Mouse (Mus musculus) layer of hippocampus, postnatal 25 days (tissue): ENCODE results near the gene Dcdc2b. TPM values are rescaled to one million over a fixed set of nuclear protein-coding genes. Genes with fewer than 3 reads are reported as not detected.

ENCODE experiments used
- DNase-seq, 2 experiments: peaks; one replicate each; pipeline ENCODE4 v3.0.0; 2022; ENCODE audit warnings: mixed read lengths in 2 of 2, low spot score in 1 of 2; ENCODE audit errors: extremely low spot score in 1 of 2
- total RNA-seq, 2 experiments: library from RNA; stranded (reverse); gene quantifications; 2 replicates each; pipeline ENCODE4 v1.2.3; 2021

Gene Dcdc2b
- total RNA-seq, 2 experiments from 2014 or later, result 3.6 to 6.8 TPM

DNA sequence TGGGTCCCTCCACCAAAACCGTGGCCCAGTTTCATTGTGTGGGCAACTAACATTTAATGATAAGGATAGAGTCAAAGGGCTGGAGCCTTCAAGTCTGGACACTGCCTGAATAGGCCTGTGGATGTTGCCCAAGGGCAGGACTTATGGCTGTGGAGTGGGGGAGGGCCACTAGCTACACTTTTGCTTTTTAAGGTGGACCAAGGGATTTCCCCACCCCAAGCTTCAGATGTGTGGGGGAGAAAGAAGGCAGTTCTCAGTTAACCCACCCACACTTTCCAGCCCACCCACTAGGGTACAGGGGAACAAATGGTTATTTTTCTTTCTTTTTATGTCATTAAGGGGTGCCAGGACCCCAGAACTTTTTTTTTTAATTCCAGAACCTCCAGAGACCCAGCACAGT, 29.7 kb downstream of the Dcdc2b start:
- DNase-seq, result no peak

DNA sequence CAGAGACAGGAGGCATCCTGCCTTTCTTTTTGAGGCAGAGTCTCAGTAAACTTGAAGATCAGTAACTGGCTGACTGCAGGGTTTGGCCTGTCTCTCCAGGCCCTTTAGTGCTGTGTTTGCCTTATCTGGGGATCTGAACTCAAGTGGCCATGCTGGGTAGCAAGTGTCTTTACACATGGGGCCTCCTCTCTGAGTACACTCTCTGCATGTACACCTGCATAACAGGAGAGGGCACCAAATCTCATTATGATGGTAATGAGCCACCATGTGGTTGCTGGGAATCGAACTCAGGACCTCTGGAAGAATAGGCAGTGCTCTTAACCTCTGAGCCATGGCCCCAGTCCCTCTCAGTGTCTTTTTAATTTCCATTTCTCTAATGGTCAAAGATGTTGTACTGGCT, 31.8 kb downstream of the Dcdc2b start:
- no peak for DNase-seq

DNA sequence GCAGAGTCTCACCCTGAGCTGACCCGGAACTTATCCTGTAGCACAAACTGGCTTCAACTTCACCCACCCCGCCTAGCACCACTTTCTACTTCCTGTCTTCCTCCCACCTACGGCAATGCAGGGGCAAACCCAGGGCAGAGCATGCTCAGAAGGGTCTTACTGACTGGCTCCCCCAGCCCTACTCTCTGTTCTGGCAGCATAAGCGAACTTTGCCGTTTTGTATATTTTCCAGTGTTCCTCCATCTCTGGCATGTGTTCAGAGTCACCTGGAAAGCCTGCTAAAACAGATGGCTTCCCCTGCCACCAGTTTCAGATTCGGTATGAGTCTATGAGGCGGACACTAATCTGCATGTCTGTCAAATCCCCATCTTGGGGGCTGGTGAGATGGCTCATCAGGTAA, 33.7 kb downstream of the Dcdc2b start:
- no peak for DNase-seq

DNA sequence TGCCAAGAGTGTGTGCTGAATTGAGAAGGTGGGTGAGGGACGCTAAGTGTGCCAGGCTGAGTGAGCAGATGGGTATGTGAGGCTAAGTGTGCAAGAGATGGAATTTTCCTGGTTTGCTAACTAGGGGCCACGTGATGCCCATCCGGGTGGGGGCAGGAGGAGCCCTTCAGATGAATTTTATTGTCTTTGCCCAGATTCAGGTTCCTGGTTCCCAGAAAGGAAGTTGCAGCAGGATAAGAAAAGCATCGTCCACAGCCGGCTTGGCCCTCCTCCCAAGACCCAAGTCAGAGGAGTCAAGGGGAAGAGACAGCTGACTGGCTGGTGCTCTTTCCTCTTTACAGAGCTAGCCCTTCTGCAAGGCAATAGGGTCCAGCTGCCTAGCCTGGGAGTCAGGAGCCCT, 35.6 kb downstream of the Dcdc2b start, which contains the start of gene Fam167b:
TSS of gene Fam167b (minus strand) at position 84 of the 400 bp plus-strand sequence.
- no peak for DNase-seq

DNA sequence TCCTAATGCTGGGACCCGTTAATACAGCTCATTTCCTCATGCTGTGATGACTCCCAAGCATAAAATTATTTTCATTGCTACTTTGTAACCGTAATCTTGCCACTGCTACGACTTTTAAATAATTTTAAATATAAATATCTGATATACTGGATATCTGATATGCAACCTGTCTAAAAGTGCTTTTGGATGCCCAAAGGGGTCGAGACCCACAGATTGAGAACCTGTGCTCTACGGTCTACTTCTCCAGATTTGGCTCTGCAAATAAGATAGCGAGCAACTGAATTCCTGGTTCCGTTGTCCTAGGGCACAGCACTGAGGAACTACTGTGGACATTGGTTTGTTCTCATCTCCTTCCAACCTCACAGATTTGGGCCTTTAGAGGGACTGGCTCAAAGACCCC, 36.4 kb downstream of the Dcdc2b start:
- no peak for DNase-seq

DNA sequence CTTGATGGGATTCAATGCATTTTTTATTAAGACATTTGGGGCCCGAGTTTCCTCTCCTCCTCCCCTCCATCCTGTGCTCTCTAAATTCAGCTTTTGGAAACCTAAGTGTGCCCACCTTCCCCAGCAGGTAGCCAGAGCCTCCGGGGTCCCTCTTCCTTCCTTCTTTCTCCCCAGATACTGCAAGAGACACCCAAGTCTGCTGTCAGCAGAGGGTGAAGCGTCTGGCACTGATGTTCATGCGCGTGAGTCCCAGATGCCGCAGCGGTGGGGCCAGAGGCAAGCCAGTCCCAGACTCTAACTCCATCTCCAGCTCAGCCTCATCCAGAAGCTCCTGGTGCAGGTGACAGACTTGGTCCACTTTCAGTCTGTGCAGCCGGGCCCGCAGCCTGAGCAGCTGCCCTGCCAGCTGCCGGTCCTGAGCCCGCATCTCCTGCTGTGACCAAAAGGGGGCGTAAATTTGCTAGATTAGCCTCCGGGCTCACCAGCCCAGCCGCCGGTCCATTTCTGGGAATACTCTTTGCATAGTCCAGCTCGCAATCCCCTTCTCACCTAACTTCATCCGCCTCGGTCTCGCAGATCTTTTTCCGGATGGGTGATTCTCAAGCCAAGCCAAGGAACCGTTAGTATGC, 37.1 kb downstream of the Dcdc2b start:
- peak in 1 of 2 experiments; percentile 61 for DNase-seq

DNA sequence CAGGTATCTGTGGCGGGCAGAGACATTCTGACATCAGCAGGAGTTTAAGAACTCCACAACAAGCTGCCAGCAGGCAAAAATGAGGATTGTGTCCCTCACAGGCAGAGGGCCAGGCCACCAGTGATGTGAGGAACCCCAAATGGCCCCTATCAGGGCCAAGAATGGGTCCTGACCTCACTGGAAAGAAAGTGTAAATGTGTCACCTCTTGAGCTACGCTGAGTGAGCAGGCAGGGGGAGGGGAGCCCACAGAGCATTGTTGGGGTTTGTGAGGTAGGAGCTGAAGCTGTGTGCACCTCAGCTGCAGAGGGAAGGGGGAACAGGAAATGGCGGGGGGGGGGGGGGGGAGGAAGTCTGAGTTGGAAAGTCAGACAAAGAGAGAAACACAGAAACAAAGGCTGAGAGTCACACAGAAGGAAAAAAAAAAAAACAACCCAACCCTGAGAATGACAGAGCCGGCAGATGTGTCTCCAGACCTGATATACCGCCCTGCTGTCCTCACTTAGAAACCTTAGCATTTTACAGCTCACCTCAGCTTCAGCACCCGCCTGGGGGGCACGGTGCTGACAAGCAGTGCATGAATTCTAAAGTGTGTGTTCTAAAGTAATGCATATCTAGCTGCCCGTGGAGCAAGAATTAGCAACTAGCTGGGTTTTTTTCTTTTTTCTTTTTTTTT, 38.7 kb downstream of the Dcdc2b start:
- DNase-seq, result no peak

DNA sequence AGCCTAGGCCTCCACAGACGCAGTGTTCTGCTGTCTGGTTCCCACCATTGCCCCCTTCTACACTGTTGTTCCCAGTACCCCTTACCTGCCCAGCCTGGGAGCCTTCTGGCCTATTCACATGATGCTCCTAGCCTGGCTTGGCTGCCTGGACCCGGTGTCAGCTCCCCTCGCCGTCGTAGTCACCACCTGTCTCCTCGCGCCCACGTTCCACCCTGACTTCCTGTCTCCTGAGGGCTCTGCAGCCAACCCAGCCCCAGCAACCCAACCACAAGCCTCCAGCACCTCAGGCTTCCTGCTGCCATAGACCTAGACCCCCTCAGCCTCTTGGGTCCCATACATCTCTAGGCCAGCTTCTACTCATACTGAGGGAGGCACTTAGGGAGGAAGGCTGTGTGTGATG, 40.6 kb downstream of the Dcdc2b start, which contains the start of gene Lck:
TSS of gene Lck (minus strand) at position 212 of the 400 bp plus-strand sequence.
- DNase-seq, result no peak

DNA sequence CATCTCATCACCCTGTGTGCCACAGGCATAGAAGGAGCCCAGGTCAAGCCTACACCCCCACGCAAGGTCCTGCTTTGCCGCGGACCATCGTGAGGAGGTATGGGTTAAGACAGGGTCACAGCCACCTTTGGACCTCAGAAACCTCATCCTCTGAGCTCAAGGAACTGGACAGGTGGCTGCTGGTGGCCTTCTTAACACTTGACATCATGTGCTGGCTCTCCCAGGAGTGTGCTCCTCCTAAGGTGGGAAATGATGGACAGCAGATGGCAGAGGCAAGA, 41.0 kb downstream of the Dcdc2b start:
- DNase-seq, result no peak

DNA sequence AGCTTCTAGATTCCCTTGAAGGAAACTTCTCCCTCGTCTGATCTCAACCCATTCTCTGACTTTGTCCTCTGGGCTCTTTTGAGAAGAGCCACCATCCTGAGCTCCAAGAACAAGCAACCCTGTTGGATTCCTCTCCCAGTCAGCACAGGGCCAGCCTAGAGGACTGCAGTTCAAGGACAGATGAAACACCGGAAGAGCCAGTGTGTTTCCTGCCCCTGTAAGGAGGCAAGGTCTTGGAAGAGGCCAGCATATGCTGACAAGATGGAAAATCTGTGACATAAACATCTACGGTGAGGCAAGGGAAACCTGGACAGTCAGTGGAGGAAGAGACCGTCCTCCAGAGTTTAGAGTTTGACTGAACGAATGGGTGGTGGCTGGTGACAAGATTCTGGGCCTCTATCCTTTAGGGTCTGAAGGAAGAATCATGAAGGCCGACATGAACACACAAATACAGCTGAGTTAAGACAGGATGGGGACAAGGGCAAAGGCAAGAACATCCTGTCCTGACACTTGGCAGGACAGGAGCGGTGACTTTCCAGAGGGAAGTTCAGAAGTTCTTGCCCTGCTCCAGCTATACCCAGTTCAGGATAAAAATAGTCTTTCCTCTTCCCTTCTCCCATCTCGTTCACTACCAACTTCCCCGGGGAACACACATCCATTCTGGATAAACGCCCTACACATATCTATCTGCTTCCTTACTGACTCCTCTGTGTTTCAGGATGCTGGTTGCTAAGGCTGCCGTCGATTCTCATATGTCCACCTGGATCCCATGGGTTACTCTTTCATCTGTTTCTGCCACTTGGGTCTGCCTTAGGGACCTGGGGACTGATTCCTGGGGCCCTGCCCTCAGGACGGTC, 41.6 kb downstream of the Dcdc2b start:
- no peak for DNase-seq

DNA sequence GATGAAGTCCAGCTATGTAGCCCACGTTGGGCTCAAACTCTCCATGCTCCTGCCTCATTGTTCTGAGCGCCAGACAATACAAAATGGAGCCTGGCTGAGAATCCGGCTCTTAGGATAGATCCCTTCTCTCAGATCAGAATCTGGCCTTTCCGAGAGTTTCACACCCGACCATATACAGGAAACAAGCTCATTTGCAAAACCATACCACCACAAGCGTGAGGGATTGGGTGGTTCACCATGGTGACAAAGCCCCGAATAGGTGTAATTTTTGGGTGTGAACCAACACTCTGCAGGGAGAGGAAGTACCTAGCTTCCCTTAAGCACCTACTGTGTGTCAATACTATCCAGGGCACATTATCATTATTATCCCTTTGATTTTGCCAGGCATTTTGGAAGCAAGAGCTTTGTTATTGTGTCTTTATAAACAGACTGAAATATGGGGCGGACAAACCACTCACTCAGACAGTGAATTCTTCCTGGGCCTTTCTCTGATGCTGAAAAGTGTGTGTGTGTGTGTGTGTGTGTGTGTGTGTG, 42.4 kb downstream of the Dcdc2b start:
- no peak for DNase-seq

DNA sequence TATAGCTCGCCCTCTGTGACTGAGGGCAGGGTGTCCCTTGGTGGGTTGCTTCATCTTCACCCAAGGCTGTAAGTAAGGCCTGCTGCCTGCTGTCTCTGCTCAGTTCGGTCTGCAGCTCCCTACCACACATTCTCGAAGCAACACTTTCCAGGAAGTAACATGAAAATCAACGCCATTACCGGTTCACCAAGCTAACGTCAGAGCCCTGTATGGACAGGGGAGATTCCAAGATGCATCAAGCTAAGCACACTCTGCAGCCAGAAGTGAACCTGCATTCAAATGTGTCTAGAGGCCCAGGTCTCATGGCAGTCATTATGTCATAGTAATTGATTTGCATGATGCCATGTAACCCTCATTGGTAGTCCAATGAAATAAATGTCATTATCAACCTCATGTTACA, 44.0 kb downstream of the Dcdc2b start:
- DNase-seq, result no peak

DNA sequence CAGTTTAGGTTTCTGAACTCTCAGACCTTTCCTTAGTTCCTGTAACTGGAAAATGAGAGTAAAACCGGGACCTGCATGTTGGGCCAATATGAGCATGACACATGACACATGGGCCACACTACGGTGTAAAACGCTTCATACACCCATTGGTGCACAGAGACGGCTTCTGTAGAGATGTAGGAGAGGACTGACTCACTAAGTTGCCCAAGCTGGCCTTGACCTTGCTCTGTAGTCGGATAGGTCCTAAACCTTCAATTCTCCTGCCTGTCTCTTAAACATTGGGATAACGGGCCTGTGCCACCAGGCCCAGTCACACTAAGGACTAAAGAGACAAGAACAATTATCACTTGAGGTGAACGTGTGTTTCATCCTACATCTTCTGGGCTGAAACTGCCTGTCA, 45.7 kb downstream of the Dcdc2b start:
- DNase-seq, result no peak

DNA sequence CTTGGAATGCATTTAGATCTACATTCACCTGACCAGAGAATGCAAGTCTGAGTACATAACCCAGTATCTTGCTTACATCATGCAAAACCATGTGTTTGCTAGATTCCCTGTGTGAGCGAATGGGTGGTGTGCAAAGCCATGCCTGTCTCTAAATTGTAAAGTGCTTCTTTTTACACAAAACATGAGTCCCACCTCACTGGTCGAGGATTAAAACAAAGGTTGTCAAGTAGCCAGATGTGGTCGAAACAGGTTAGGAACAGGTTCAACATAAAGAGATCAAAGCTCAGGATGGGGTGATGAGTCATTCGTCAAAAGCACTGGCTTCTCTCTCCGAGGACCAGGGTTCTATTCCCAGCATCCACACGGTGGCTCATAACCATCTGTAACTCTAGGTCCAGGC, 48.9 kb downstream of the Dcdc2b start:
- no peak for DNase-seq

DNA sequence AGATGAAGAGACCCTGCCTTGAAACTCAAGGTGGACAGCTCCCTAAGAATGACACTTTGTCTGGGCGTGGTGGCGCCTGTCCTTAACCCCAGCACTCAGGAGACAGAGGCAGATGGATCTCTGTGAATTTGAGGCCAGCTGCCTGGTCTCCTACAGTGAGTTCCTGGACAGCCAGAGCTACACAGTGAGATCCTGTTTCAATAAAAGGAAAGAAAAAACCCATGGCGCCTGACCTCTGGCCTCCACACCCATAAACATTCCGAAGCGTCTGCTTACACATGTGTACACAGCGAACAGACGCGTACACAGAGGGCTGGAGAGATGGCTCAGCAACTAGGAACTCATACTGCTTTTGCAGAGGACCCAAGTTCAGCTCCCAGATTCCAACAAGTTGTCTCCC, 50.3 kb downstream of the Dcdc2b start:
- no peak for DNase-seq

DNA sequence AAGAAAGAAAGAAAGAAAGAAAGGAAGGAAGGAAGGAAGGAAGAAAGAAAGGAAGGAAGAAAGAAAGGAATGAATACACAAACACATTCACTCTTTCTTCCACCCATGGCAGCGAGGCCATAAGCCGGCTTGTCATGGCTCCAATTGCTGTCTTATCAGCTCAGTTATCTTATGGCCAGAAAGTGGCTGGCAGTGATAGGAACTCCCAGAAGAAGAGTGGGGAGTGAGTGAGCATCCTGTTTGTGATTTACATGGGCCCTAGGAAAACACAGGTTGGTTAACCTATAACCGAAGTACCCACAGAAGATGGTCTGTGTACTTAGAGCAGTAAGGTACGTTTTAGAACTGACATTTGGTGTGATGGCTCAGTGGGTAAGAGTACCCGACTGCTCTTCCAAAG, 52.9 kb downstream of the Dcdc2b start:
- no peak for DNase-seq

Other genes starting within 250 kb of the Dcdc2b start
- 1 to 10 TPM; 4.1 to 5.6 TPM for gene Zbtb8a, start 236.1 kb downstream of the Dcdc2b start, total RNA-seq
- 1 to 10 TPM; 4.2 to 4.6 TPM for gene Zbtb8b, start 173.4 kb downstream of the Dcdc2b start, total RNA-seq
- gene Bsdc1, start 152.7 kb downstream of the Dcdc2b start, total RNA-seq, result 10 to 100 TPM; 55.4 to 57.7 TPM
- not detected for gene Tssk3, start 123.2 kb downstream of the Dcdc2b start, total RNA-seq
- gene Fam229a, start 123.1 kb downstream of the Dcdc2b start, total RNA-seq, result not detected
- gene Marcksl1, start 100.7 kb downstream of the Dcdc2b start, total RNA-seq, result 100 to 1,000 TPM; 170 to 171 TPM
- gene Hdac1, start 71.5 kb downstream of the Dcdc2b start, total RNA-seq, result 10 to 100 TPM; 37.0 to 48.7 TPM
- gene Lck, start 40.6 kb downstream of the Dcdc2b start, total RNA-seq, result 1 to 10 TPM; 3.3 to 3.5 TPM
- gene Fam167b, start 35.7 kb downstream of the Dcdc2b start, total RNA-seq, result under 1 TPM in 1 of 2 experiments, not detected in 1; 0.81 TPM
- gene Eif3i, start 13.6 kb downstream of the Dcdc2b start, total RNA-seq, result 100 to 1,000 TPM; 128 TPM
- gene Tmem234, start 13.6 kb downstream of the Dcdc2b start, total RNA-seq, result 10 to 100 TPM; 78.8 to 80.7 TPM
- gene Iqcc, start 4.8 kb upstream of the Dcdc2b start, total RNA-seq, result 10 to 100 TPM; 32.9 to 41.9 TPM
- gene Ccdc28b, start 9.7 kb upstream of the Dcdc2b start, total RNA-seq, result 10 to 100 TPM; 71.6 to 84.5 TPM
- gene Txlna, start 26.8 kb upstream of the Dcdc2b start, total RNA-seq, result 10 to 100 TPM; 44.0 to 44.1 TPM
- gene Kpna6, start 58.5 kb upstream of the Dcdc2b start, total RNA-seq, result 10 to 100 TPM; 91.5 to 96.8 TPM
- 10 to 100 TPM; 12.5 to 18.6 TPM for gene Tmem39b, start 82.6 kb upstream of the Dcdc2b start, total RNA-seq
- gene Khdrbs1, start 128.0 kb upstream of the Dcdc2b start, total RNA-seq, result 10 to 100 TPM; 90.0 to 91.4 TPM
- 100 to 1,000 TPM; 132 to 145 TPM for gene Ptp4a2, start 197.0 kb upstream of the Dcdc2b start, total RNA-seq